Mouse (Mus musculus): ENCODE results near the gene Chst15. TPM values are rescaled to one million over a fixed set of nuclear protein-coding genes. Genes with fewer than 3 reads are reported as not detected.
A peak's percentile ranks its signal among the peaks of the same experiment; 100 is the strongest.

Chst15 gene
- polyA plus RNA-seq, 1 experiment = 5.7 TPM

DNA sequence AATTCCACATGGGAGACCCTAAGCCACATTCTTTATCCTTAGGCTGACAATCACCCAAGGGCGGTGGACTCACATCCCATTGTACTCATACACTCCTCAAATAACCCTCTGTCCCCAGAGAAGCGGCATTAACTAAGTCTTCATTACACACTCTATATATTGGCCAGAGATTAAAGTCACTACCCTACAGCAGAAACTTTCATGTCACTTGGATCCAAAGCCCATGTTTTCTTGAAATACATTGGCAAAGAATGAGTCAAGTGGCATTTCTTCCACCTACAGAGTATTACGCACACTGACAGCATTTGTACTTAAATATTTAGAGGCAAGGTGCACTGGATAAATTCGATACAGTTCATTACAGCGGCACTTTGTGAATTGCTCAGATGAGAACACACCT is 44.0 kb downstream of the Chst15 start:
- Histone ChIP-seq H3K4me3 (ENCODE audit: low read depth, low read length) (no peak overlapping the region), H3K36me3 (ENCODE audit: control insufficient read depth, insufficient read depth, low read length) (peaks cover 1% of the 10 kb centered on the region; the same call in 1 of the 2 replicates), H3K27ac (ENCODE audit: insufficient read depth, low read depth, low read length) (no peak overlapping the region), H3K27me3 (ENCODE audit: control insufficient read depth, insufficient read depth, low read length) (no peaks in the 10 kb centered on the region), H3K4me1 (ENCODE audit: control insufficient read depth, insufficient read depth, insufficient read length, low read length) (peaks cover 3% of the 10 kb centered on the region)
- WGBS = 93% methylated on average over 5 of the region's 5 CpGs
- no peak for TF ChIP-seq POLR2A (IDR thresholded peaks at IDR 0.05; ENCODE audit: low read depth, low read length)
- no peak for TF ChIP-seq CTCF (IDR thresholded peaks at IDR 0.05; ENCODE audit: extremely low read depth, insufficient read length, insufficient replicate concordance, low read depth, low read length)

DNA sequence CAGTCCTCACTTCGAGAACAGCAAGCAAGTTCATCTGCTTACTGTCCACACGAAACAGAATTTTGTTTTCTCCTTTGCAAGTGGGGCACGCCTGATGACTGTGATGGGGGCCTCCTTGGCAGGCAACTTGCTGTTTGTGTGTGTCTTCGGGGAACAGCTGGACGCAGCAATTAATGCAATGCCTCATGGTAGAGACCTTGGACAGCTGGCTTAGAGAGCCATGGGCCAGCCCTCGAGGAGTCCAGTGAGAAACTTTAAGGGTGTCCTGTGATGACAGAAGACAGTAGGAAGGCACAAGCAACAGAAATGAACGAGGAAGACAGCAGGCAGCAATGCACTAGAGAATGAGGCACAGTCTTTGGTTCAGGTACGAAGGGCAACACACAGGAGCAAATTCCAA is 46.7 kb downstream of the Chst15 start:
- peaks cover 4% of the 10 kb centered on the region; the same call in 1 of the 2 replicates for H3K36me3 ChIP-seq (ENCODE audit: control insufficient read depth, insufficient read depth, low read length)
- H3K4me1 ChIP-seq (ENCODE audit: control insufficient read depth, insufficient read depth, insufficient read length, low read length) = peaks cover 5% of the 10 kb centered on the region
- no peaks in the 10 kb centered on the region for H3K27me3 ChIP-seq (ENCODE audit: control insufficient read depth, insufficient read depth, low read length)
- no peak overlapping the region for H3K27ac ChIP-seq (ENCODE audit: insufficient read depth, low read depth, low read length)
- no peak overlapping the region for H3K4me3 ChIP-seq (ENCODE audit: low read depth, low read length)
- 78% methylated on average over 8 of the region's 8 CpGs for WGBS
- TF ChIP-seq POLR2A (IDR thresholded peaks at IDR 0.05; ENCODE audit: low read depth, low read length) = no peak
- no peak for TF ChIP-seq CTCF (IDR thresholded peaks at IDR 0.05; ENCODE audit: extremely low read depth, insufficient read length, insufficient replicate concordance, low read depth, low read length)

DNA sequence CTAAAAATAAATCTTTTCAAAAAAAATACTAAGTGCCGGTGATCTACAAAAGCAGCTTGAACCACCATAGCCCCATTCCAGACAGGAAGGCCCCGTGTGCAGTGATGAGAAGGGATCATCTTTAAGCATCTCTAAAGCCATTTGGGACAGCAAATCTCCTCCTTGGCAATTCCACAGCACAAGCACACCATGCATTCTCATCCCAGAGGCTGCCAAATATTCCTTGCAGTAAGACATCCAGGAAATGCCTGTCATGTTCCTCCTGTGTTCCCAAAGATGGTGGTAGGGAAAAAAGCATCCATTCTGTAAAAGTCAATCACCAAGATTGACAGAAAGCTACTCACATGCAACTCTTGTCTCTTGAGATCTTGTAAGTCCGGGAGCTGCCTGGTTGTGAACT is 47.4 kb downstream of the Chst15 start:
- 85% methylated on average over 3 of the region's 3 CpGs for WGBS
- Histone ChIP-seq H3K4me3 (ENCODE audit: low read depth, low read length) (no peak overlapping the region), H3K36me3 (ENCODE audit: control insufficient read depth, insufficient read depth, low read length) (peaks cover 4% of the 10 kb centered on the region; the same call in 1 of the 2 replicates), H3K27ac (ENCODE audit: insufficient read depth, low read depth, low read length) (no peak overlapping the region), H3K27me3 (ENCODE audit: control insufficient read depth, insufficient read depth, low read length) (no peaks in the 10 kb centered on the region), H3K4me1 (ENCODE audit: control insufficient read depth, insufficient read depth, insufficient read length, low read length) (peaks cover 5% of the 10 kb centered on the region)
- TF ChIP-seq POLR2A (IDR thresholded peaks at IDR 0.05; ENCODE audit: low read depth, low read length) (no peak), CTCF (IDR thresholded peaks at IDR 0.05; ENCODE audit: extremely low read depth, insufficient read length, insufficient replicate concordance, low read depth, low read length) (no peak)

DNA sequence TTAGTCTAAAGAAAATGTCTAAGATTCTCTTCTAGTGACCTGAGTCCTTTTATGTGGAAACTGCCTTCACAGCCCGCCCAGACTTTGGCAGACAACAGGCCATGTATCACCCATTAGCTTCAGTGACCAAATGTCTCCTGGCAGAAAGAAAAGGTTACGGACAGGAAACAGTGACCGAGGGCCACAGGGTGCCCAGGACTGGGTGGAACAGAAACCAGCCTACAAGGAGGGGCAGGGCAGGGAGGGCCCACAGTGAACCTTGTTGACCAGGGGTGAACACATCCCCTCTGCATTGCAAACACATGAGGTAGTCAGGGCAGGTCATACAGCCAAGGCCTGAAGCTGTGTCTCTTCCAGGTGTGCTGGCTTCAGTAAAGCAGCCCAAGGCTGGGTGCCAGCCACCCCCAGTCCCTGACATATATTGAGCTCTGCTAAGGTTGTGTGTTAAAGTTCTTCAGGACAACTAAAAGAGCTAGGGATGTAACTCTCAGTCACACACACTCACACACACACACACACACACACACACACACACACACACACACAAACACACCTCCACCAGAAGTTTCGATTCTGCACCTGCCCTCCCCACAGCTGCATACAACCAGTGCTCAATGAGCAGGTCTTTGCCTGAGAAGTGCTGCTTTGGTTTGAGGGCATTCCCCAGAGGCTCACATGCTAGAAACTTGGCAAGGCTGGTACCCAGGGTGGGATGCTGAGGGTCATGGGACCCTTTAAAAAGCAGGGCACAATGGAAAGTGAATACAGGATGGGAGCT is 49.1 kb downstream of the Chst15 start:
- no peak overlapping the region for H3K4me3 ChIP-seq (ENCODE audit: low read depth, low read length)
- 79% methylated on average over 4 of the region's 4 CpGs for WGBS
- H3K27me3 ChIP-seq (ENCODE audit: control insufficient read depth, insufficient read depth, low read length) = no peaks in the 10 kb centered on the region
- peaks cover 4% of the 10 kb centered on the region; the same call in 1 of the 2 replicates for H3K36me3 ChIP-seq (ENCODE audit: control insufficient read depth, insufficient read depth, low read length)
- no peak overlapping the region for H3K27ac ChIP-seq (ENCODE audit: insufficient read depth, low read depth, low read length)
- H3K4me1 ChIP-seq (ENCODE audit: control insufficient read depth, insufficient read depth, insufficient read length, low read length) = peaks cover 5% of the 10 kb centered on the region
- TF ChIP-seq CTCF (IDR thresholded peaks at IDR 0.05; ENCODE audit: extremely low read depth, insufficient read length, insufficient replicate concordance, low read depth, low read length) (no peak), POLR2A (IDR thresholded peaks at IDR 0.05; ENCODE audit: low read depth, low read length) (no peak)

DNA sequence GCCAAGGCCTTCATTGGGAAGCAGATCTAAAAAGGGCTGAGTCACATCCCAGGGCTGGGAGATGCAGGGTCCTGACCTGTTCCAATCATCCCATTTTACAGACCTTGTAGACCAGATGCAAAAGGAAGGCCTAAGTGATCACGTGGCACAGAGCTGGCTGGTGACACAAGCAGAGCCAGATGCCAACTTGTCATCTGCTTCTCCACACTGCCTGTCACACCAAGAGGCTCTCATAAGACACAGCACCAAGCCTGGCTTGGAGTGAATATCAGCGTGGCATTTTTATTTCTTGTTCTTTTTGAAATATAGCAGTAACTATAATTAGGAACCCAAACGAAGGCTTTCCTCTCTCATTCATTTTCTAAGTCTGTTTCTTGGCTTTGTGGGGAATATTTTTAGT is 52.3 kb downstream of the Chst15 start:
- Histone ChIP-seq H3K4me1 (ENCODE audit: control insufficient read depth, insufficient read depth, insufficient read length, low read length) (peaks cover 9% of the 10 kb centered on the region), H3K36me3 (ENCODE audit: control insufficient read depth, insufficient read depth, low read length) (peaks cover 4% of the 10 kb centered on the region; the same call in 1 of the 2 replicates), H3K4me3 (ENCODE audit: low read depth, low read length) (no peak overlapping the region), H3K27ac (ENCODE audit: insufficient read depth, low read depth, low read length) (no peak overlapping the region), H3K27me3 (ENCODE audit: control insufficient read depth, insufficient read depth, low read length) (no peaks in the 10 kb centered on the region)
- WGBS = 85% methylated on average over 3 of the region's 3 CpGs
- TF ChIP-seq CTCF (IDR thresholded peaks at IDR 0.05; ENCODE audit: extremely low read depth, insufficient read length, insufficient replicate concordance, low read depth, low read length) (no peak), POLR2A (IDR thresholded peaks at IDR 0.05; ENCODE audit: low read depth, low read length) (no peak)

DNA sequence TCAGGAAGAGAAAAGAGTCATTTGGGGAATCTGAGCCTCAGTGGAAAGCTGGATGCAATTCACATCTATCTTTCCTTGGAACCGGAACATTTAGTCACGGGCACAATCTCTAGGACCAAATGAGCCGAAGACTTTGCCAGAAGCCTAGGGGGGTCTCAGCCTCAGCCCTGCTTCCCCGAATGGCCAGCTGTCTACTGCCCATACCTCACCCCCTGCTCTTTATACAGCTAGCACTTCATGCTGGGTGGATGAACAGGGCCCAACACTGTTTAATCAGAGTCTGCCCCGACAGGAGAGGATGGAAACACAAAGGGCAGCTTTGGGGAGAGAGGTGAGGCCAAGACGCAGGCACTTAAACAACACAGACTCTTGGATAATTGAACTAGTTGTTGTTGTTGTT is 53.8 kb downstream of the Chst15 start:
- WGBS = 84% methylated on average over 6 of the region's 6 CpGs
- no peak overlapping the region for H3K4me3 ChIP-seq (ENCODE audit: low read depth, low read length)
- peaks cover 6% of the 10 kb centered on the region; the same call in 1 of the 2 replicates for H3K4me1 ChIP-seq (ENCODE audit: control insufficient read depth, insufficient read depth, insufficient read length, low read length)
- 0 out of 2 replicates have a peak, but pooled peaks cover 3% of the 10 kb centered on the region for H3K36me3 ChIP-seq (ENCODE audit: control insufficient read depth, insufficient read depth, low read length)
- no peaks in the 10 kb centered on the region for H3K27me3 ChIP-seq (ENCODE audit: control insufficient read depth, insufficient read depth, low read length)
- TF ChIP-seq POLR2A (IDR thresholded peaks at IDR 0.05; ENCODE audit: low read depth, low read length) = no peak
- no peak overlapping the region for H3K27ac ChIP-seq (ENCODE audit: insufficient read depth, low read depth, low read length)

DNA sequence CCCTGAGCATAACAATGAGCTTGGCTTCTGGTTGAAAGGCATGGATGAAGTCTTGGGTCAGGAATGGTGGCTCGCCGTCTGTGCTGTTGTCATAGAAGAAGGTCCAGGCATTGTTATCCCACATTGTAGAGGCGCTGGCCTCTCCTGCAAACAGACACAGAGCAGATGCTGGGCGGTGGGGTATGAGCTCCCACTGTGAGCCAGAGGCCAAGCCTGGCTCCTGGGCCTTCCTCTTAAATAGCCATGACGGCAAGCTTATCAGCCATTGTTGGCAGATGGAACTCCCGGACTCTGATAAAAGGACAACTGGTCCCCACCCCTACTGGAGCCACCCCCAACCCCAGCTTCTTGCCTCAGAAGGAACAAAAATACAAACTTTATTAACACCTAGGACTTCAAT is 54.3 kb downstream of the Chst15 start:
- Histone ChIP-seq H3K36me3 (ENCODE audit: control insufficient read depth, insufficient read depth, low read length) (0 out of 2 replicates have a peak, but pooled peaks cover 3% of the 10 kb centered on the region), H3K4me3 (ENCODE audit: low read depth, low read length) (no peak overlapping the region), H3K27me3 (ENCODE audit: control insufficient read depth, insufficient read depth, low read length) (no peaks in the 10 kb centered on the region), H3K4me1 (ENCODE audit: control insufficient read depth, insufficient read depth, insufficient read length, low read length) (peaks cover 6% of the 10 kb centered on the region; the same call in 1 of the 2 replicates), H3K27ac (ENCODE audit: insufficient read depth, low read depth, low read length) (peak overlapping the region; percentile 21; the same call in 1 of the 2 replicates)
- 65% methylated on average over 6 of the region's 6 CpGs for WGBS
- TF ChIP-seq CTCF (IDR thresholded peaks at IDR 0.05; ENCODE audit: extremely low read depth, insufficient read length, insufficient replicate concordance, low read depth, low read length) (no peak), POLR2A (IDR thresholded peaks at IDR 0.05; ENCODE audit: low read depth, low read length) (no peak)

Measured in small intestine, adult 2 months (tissue).